Mouse (Mus musculus): Measurements from ENCODE around the gene Gfod1. TPM values are rescaled to one million over a fixed set of nuclear protein-coding genes. Genes with fewer than 3 reads are reported as not detected.

The Gfod1 gene
- polyA plus RNA-seq, 1 experiment from 2014 or later, result 1.5 TPM

- H3K27me3 ChIP-seq (replicated peaks), result no peaks in the 10 kb centered on the region
- no peak overlapping the region for H3K4me2 ChIP-seq (replicated peaks)
- H3K4me3 ChIP-seq, result no peak overlapping the region
- 0 out of 2 replicates have a peak, but pooled peaks have one; percentile 25 for ATAC-seq (ENCODE audit: low FRiP score, low read depth)
- H3K4me1 ChIP-seq, result no peaks in the 10 kb centered on the region
- H3K27ac ChIP-seq, result 0 out of 2 replicates have a peak overlapping the region, but pooled peaks have one; percentile 8
- WGBS, result 29% methylated on average over 5 of the region's 5 CpGs
- peaks cover 22% of the 10 kb centered on the region for H3K36me3 ChIP-seq
- no peak overlapping the region for H3K9ac ChIP-seq
- H3K9me3 ChIP-seq, result no peaks in the 10 kb centered on the region
Measured at GRCm38 (mm10) chr13:43158281-43158680, 145.7 kb downstream of the Gfod1 start.

GRCm38 (mm10) chr13:43157370-43157769 is 146.6 kb downstream of the Gfod1 start:
- no peak overlapping the region for H3K27ac ChIP-seq
- 54% methylated on average over 5 of the region's 5 CpGs for WGBS
- H3K9ac ChIP-seq, result no peak overlapping the region
- H3K36me3 ChIP-seq, result peaks cover 21% of the 10 kb centered on the region
- H3K9me3 ChIP-seq, result no peaks in the 10 kb centered on the region
- H3K4me3 ChIP-seq, result no peak overlapping the region
- no peaks in the 10 kb centered on the region for H3K4me1 ChIP-seq
- no peak for ATAC-seq (ENCODE audit: low FRiP score, low read depth)
- H3K27me3 ChIP-seq (replicated peaks), result no peaks in the 10 kb centered on the region
- H3K4me2 ChIP-seq (replicated peaks), result no peak overlapping the region

- Histone ChIP-seq H3K27ac (no peak overlapping the region), H3K4me3 (no peak overlapping the region), H3K4me2 (replicated peaks) (no peak overlapping the region), H3K36me3 (peaks cover 29% of the 10 kb centered on the region), H3K9ac (no peak overlapping the region), H3K4me1 (no peaks in the 10 kb centered on the region), H3K27me3 (replicated peaks) (no peaks in the 10 kb centered on the region), H3K9me3 (no peaks in the 10 kb centered on the region)
- WGBS, result 91% methylated on average over 14 of the region's 14 CpGs
- ATAC-seq (ENCODE audit: low FRiP score, low read depth), result no peak
Measured at GRCm38 (mm10) chr13:43152005-43152520, 151.9 kb downstream of the Gfod1 start.

GRCm38 (mm10) chr13:43149661-43150060 is 154.3 kb downstream of the Gfod1 start:
- no peak overlapping the region for H3K27ac ChIP-seq
- no peak for ATAC-seq (ENCODE audit: low FRiP score, low read depth)
- WGBS, result 79% methylated on average over 3 of the region's 3 CpGs
- no peak overlapping the region for H3K4me2 ChIP-seq (replicated peaks)
- no peak overlapping the region for H3K9ac ChIP-seq
- H3K27me3 ChIP-seq (replicated peaks), result no peaks in the 10 kb centered on the region
- no peaks in the 10 kb centered on the region for H3K4me1 ChIP-seq
- H3K4me3 ChIP-seq, result no peak overlapping the region
- no peaks in the 10 kb centered on the region for H3K9me3 ChIP-seq
- peaks cover 26% of the 10 kb centered on the region for H3K36me3 ChIP-seq

- H3K36me3 ChIP-seq, result peaks cover 18% of the 10 kb centered on the region
- no peaks in the 10 kb centered on the region for H3K4me1 ChIP-seq
- ATAC-seq (ENCODE audit: low FRiP score, low read depth), result no peak
- no peak overlapping the region for H3K4me3 ChIP-seq
- H3K4me2 ChIP-seq (replicated peaks), result no peak overlapping the region
- no peaks in the 10 kb centered on the region for H3K27me3 ChIP-seq (replicated peaks)
- H3K27ac ChIP-seq, result no peak overlapping the region
- no peaks in the 10 kb centered on the region for H3K9me3 ChIP-seq
- H3K9ac ChIP-seq, result no peak overlapping the region
- 84% methylated on average over 4 of the region's 4 CpGs for WGBS
Measured at GRCm38 (mm10) chr13:43148692-43149091, 155.3 kb downstream of the Gfod1 start.

GRCm38 (mm10) chr13:43146515-43147258 is 157.3 kb downstream of the Gfod1 start:
- ATAC-seq (ENCODE audit: low FRiP score, low read depth), result no peak
- no peak overlapping the region for H3K27ac ChIP-seq
- no peak overlapping the region for H3K4me3 ChIP-seq
- no peak overlapping the region for H3K4me2 ChIP-seq (replicated peaks)
- H3K27me3 ChIP-seq (replicated peaks), result no peaks in the 10 kb centered on the region
- H3K9ac ChIP-seq, result no peak overlapping the region
- H3K4me1 ChIP-seq, result no peaks in the 10 kb centered on the region
- H3K9me3 ChIP-seq, result no peaks in the 10 kb centered on the region
- 48% methylated on average over 8 of the region's 8 CpGs for WGBS
- H3K36me3 ChIP-seq, result peaks cover 8% of the 10 kb centered on the region

Other genes with a start within 250 kb of the Gfod1 start
- 73.0 and 73.7 TPM in 2 replicates for gene Tbc1d7, start 132.7 kb downstream of the Gfod1 start, polyA plus RNA-seq (2016; fragmentation: Nextera tagmentation; extraction: Ambion mirVana)
- gene Sirt5, start 61.3 kb upstream of the Gfod1 start, polyA plus RNA-seq (2016; fragmentation: Nextera tagmentation; extraction: Ambion mirVana), result 31.4 and 31.8 TPM in 2 replicates
- gene Nol7, start 94.2 kb upstream of the Gfod1 start, polyA plus RNA-seq (2016; fragmentation: Nextera tagmentation; extraction: Ambion mirVana), result 183 and 188 TPM in 2 replicates
- gene Ranbp9, start 177.1 kb upstream of the Gfod1 start, polyA plus RNA-seq (2016; fragmentation: Nextera tagmentation; extraction: Ambion mirVana), result 13.4 and 14.2 TPM in 2 replicates

Data from neural tube, embryonic 12.5 days (tissue).